8 mouse cellular contexts compared by ENCODE assay signal in genomic region chr19:25060375-25060774, GRCm38 (mm10).
DNase-seq lines count a peak whose midpoint lies in the region; ATAC-seq lines count a peak whose summit lies in the region.

No protein-coding gene starts in this region.

- DNase-seq in lung, adult 18-20 months: no peak
- peak; percentile 7 for DNase-seq in hindbrain, embryonic 11.5 days (ENCODE audit: low spot score)
- no peak for DNase-seq in urinary bladder, adult 2 months (ENCODE audit: low spot score)
- no peak for DNase-seq in cerebellum, adult 18-20 months
- DNase-seq in frontal cortex, postnatal 14 days (ENCODE audit: low spot score in 2 of 2): no peak

- peaks cover 7% of the 10 kb centered on the region for H3K4me1 ChIP-seq in lung, embryonic 16.5 days (replicated peaks; ENCODE audit: control insufficient read depth, insufficient read depth, low read length)
- peaks cover 9% of the 10 kb centered on the region for H3K4me1 ChIP-seq in forebrain, embryonic 13.5 days
- no peaks in the 10 kb centered on the region for H3K4me1 ChIP-seq in hindbrain, embryonic 11.5 days (replicated peaks; ENCODE audit: control insufficient read depth, insufficient read depth, low read length)
- peaks cover 17% of the 10 kb centered on the region for H3K4me1 ChIP-seq in limb, embryonic 13.5 days

- H3K27me3 ChIP-seq in lung, embryonic 16.5 days (ENCODE audit: control insufficient read depth, insufficient read depth, low read depth, low read length): no peaks in the 10 kb centered on the region
- H3K27me3 ChIP-seq in forebrain, embryonic 13.5 days: no peaks in the 10 kb centered on the region
- no peaks in the 10 kb centered on the region for H3K27me3 ChIP-seq in hindbrain, embryonic 11.5 days (ENCODE audit: control insufficient read depth, insufficient read depth, low read length)
- no peaks in the 10 kb centered on the region for H3K27me3 ChIP-seq in limb, embryonic 13.5 days

- peak; percentile 82 for ATAC-seq in lung, embryonic 16.5 days (ENCODE audit: low read depth)
- ATAC-seq in forebrain, embryonic 13.5 days: no peak
- ATAC-seq in hindbrain, embryonic 11.5 days (ENCODE audit: low FRiP score): no peak
- peak; percentile 79 for ATAC-seq in limb, embryonic 13.5 days (ENCODE audit: low FRiP score, low read depth)

- peak overlapping the region; percentile 18 for H3K4me3 ChIP-seq in lung, embryonic 16.5 days (ENCODE audit: low read length)
- no peak overlapping the region for H3K4me3 ChIP-seq in forebrain, embryonic 13.5 days
- no peak overlapping the region for H3K4me3 ChIP-seq in hindbrain, embryonic 11.5 days (ENCODE audit: low read depth, low read length)
- peak overlapping the region; percentile 19 for H3K4me3 ChIP-seq in limb, embryonic 13.5 days

- H3K9ac ChIP-seq in lung, embryonic 16.5 days (ENCODE audit: low read length): no peak overlapping the region
- H3K9ac ChIP-seq in forebrain, embryonic 13.5 days: peak overlapping the region; percentile 43; the same call in 1 of the 2 replicates
- no peak overlapping the region for H3K9ac ChIP-seq in hindbrain, embryonic 11.5 days (ENCODE audit: low read depth, low read length)
- 0 out of 2 replicates have a peak overlapping the region, but pooled peaks have one; percentile 31 for H3K9ac ChIP-seq in limb, embryonic 13.5 days

- H3K9me3 ChIP-seq in lung, embryonic 16.5 days (ENCODE audit: control insufficient read depth, low read length): no peaks in the 10 kb centered on the region
- H3K9me3 ChIP-seq in forebrain, embryonic 13.5 days (replicated peaks): no peaks in the 10 kb centered on the region
- no peaks in the 10 kb centered on the region for H3K9me3 ChIP-seq in hindbrain, embryonic 11.5 days (ENCODE audit: control insufficient read depth, low read length)
- H3K9me3 ChIP-seq in limb, embryonic 13.5 days: no peaks in the 10 kb centered on the region

- H3K4me2 ChIP-seq in lung, embryonic 16.5 days (ENCODE audit: low read depth, low read length): peak overlapping the region; percentile 44
- peak overlapping the region; percentile 28 for H3K4me2 ChIP-seq in forebrain, embryonic 13.5 days
- no peak overlapping the region for H3K4me2 ChIP-seq in hindbrain, embryonic 11.5 days (replicated peaks; ENCODE audit: low read depth, low read length)
- peak overlapping the region; percentile 48 for H3K4me2 ChIP-seq in limb, embryonic 13.5 days (replicated peaks)

- peak overlapping the region; percentile 18; the same call in 1 of the 2 replicates for H3K27ac ChIP-seq in lung, embryonic 16.5 days (ENCODE audit: low read length)
- H3K27ac ChIP-seq in forebrain, embryonic 13.5 days: no peak overlapping the region
- H3K27ac ChIP-seq in hindbrain, embryonic 11.5 days (ENCODE audit: low read depth, low read length): no peak overlapping the region
- peak overlapping the region; percentile 23; the same call in 1 of the 2 replicates for H3K27ac ChIP-seq in limb, embryonic 13.5 days

- no peaks in the 10 kb centered on the region for H3K36me3 ChIP-seq in lung, embryonic 16.5 days (ENCODE audit: control insufficient read depth, insufficient read depth, low read length)
- H3K36me3 ChIP-seq in forebrain, embryonic 13.5 days (ENCODE audit: poor library complexity, severe bottlenecking): no peaks in the 10 kb centered on the region
- H3K36me3 ChIP-seq in hindbrain, embryonic 11.5 days (ENCODE audit: control insufficient read depth, insufficient read depth, low read length): no peaks in the 10 kb centered on the region
- no peaks in the 10 kb centered on the region for H3K36me3 ChIP-seq in limb, embryonic 13.5 days

- WGBS in lung, embryonic 16.5 days: 20% methylated on average over 9 of the region's 9 CpGs
- 12% methylated on average over 9 of the region's 9 CpGs for WGBS in forebrain, embryonic 13.5 days
- 56% methylated on average over 9 of the region's 9 CpGs for WGBS in hindbrain, embryonic 11.5 days
- 20% methylated on average over 9 of the region's 9 CpGs for WGBS in limb, embryonic 13.5 days

Comparison
In these comparisons a context has a peak if more than half of its experiments do, and no peak if none do; other contexts are left out.
1. ATAC-seq: peak in lung, embryonic 16.5 days (single experiment) and limb, embryonic 13.5 days (single experiment); none in forebrain, embryonic 13.5 days (single experiment) and hindbrain, embryonic 11.5 days (single experiment).
2. H3K27ac ChIP-seq: peak in lung, embryonic 16.5 days (single experiment) and limb, embryonic 13.5 days (single experiment); none in forebrain, embryonic 13.5 days (single experiment) and hindbrain, embryonic 11.5 days (single experiment).
3. H3K4me3 ChIP-seq: peak in lung, embryonic 16.5 days (single experiment) and limb, embryonic 13.5 days (single experiment); none in forebrain, embryonic 13.5 days (single experiment) and hindbrain, embryonic 11.5 days (single experiment).
4. H3K9ac ChIP-seq: peak in forebrain, embryonic 13.5 days (single experiment) and limb, embryonic 13.5 days (single experiment); none in lung, embryonic 16.5 days (single experiment) and hindbrain, embryonic 11.5 days (single experiment).